Mouse (Mus musculus): ENCODE results near the gene Runx2.

DNA sequence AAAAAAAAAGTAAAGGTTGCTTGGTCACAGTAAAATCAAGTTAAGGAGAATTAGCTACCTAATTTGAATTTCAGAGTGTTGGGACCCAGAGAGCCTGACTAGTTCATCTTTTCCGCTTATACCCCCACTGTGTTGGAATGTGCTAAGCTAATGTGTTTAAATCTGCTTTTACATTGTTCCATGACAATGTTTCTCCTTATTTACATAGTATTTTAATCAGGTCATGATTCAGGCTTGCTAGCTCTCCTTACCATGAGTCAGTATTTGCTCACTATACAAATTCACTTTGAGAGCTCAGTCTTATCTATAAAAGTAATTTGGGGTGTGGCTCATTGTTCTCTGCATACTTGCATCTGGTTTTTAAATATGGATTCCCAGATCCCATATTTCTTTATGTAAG, 47.2 kb downstream of the Runx2 start:
- TF ChIP-seq CTCF (IDR thresholded peaks at IDR 0.05; ENCODE audit: control insufficient read depth, insufficient read depth, low read length) (no peak), POLR2A (IDR thresholded peaks at IDR 0.05; ENCODE audit: borderline replicate concordance, control insufficient read depth, low read depth, low read length) (no peak)
